Comparison of ENCODE assay signal across 8 mouse cellular contexts in the genomic region with DNA sequence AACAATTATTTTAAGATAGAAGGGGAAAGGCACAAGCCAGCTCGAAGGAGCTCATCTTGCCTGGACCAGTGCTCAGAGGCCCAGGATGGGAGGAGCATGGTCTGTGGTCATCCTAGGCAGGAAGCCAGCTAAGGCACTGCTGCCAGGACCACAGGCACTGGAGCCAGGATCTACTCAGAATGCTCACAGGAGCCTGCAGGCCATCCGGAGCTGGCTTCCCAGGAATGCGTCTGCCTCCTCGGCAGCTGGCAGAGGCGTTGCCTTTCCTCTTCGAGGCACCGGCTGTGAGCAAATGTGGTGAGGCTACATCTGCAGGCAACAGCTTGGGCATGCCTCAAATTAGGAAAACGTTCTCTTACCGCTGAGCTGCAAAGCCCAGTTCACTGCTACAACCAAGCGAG. TPM values are rescaled to one million over a fixed set of nuclear protein-coding genes. Genes with fewer than 3 reads are reported as not detected.
A peak's percentile ranks its signal among the peaks of the same experiment; 100 is the strongest.
DNase-seq lines count a peak whose midpoint lies in the region; ATAC-seq and TF ChIP-seq lines count a peak whose summit lies in the region.

No protein-coding gene starts in this region.

- H3K36me3 ChIP-seq in E14TG2a.4 (ENCODE audit: insufficient read depth, low read length), result no peaks in the 10 kb centered on the region
- H3K36me3 ChIP-seq in embryonic facial prominence, embryonic 10.5 days (replicated peaks), result no peaks in the 10 kb centered on the region
- no peaks in the 10 kb centered on the region for H3K36me3 ChIP-seq in heart, adult 2 months (ENCODE audit: control insufficient read depth, insufficient read depth, low read length)
- no peaks in the 10 kb centered on the region for H3K36me3 ChIP-seq in lung, postnatal 0 days (ENCODE audit: insufficient read depth, low read length)

- in situ Hi-C loops in Patski (cut with MboI; ENCODE audit: low pct_unique_long_range_greater_than_20kb), result no loop called here

- no peak for TF ChIP-seq POLR2A in heart, adult 2 months (IDR thresholded peaks at IDR 0.05; ENCODE audit: insufficient read depth, low read depth, low read length)

- H3K4me2 ChIP-seq in lung, postnatal 0 days (replicated peaks; ENCODE audit: low read depth, low read length), result no peak overlapping the region

- CTCF ChIA-PET in Patski (lab: Charles Lee), result interaction anchor here (0.8 to 1.3 kb wide), 3 partner anchors 11 to 58 kb away, joined by 3 to 6 read pairs (median 4); no protein-coding TSS in a partner anchor

- intact Hi-C loops in heart, adult 2 months (cut with DNase I), result no loop called here

- peak; percentile 98 for ATAC-seq in Patski
- ATAC-seq in lung, postnatal 0 days, result peak; percentile 71

- 0 out of 2 replicates have a peak, but pooled peaks cover 7% of the 10 kb centered on the region for H3K9me3 ChIP-seq in E14TG2a.4 (ENCODE audit: low read length)
- no peaks in the 10 kb centered on the region for H3K9me3 ChIP-seq in embryonic facial prominence, embryonic 10.5 days
- H3K9me3 ChIP-seq in lung, postnatal 0 days (ENCODE audit: low read length), result no peaks in the 10 kb centered on the region

- peak; percentile 59; the same call in 1 of the 2 replicates for TF ChIP-seq EP300 in heart, adult 2 months (IDR thresholded peaks at IDR 0.05; ENCODE audit: insufficient read depth, low read depth, low read length)
- TF ChIP-seq EP300 in lung, postnatal 0 days (IDR thresholded peaks at IDR 0.05), result no peak

- H3K4me3 ChIP-seq in E14TG2a.4 (replicated peaks; ENCODE audit: low read length), result peak overlapping the region; percentile 63
- H3K4me3 ChIP-seq in embryonic facial prominence, embryonic 10.5 days, result no peak overlapping the region
- no peak overlapping the region for H3K4me3 ChIP-seq in heart, adult 2 months
- H3K4me3 ChIP-seq in layer of hippocampus, adult 2 months, result peak overlapping the region; percentile 17; the same call in 1 of the 2 replicates
- no peak overlapping the region for H3K4me3 ChIP-seq in lung, postnatal 0 days (ENCODE audit: low read depth, low read length)

- TF ChIP-seq CTCF in E14TG2a.4 (conservative IDR thresholded peaks at IDR 0.05; ENCODE audit: low read length), result no peak
- TF ChIP-seq CTCF in Patski (IDR thresholded peaks at IDR 0.05), result no peak
- TF ChIP-seq CTCF in heart, adult 2 months (IDR thresholded peaks at IDR 0.05), result 0 out of 2 replicates have a peak, but pooled peaks have one; percentile 17
- TF ChIP-seq CTCF in layer of hippocampus, adult 2 months (conservative IDR thresholded peaks at IDR 0.05), result no peak
- no peak for TF ChIP-seq CTCF in lung, postnatal 0 days (IDR thresholded peaks at IDR 0.05)

- POLR2A ChIA-PET in Patski (lab: Charles Lee), result interaction anchor here (1.4 kb wide), 1 partner anchor 38 kb away, joined by 3 read pairs; the partner anchor contains the start of gene Hs6st1

- peaks cover 15% of the 10 kb centered on the region for H3K4me1 ChIP-seq in E14TG2a.4 (replicated peaks; ENCODE audit: low read depth, low read length)
- peaks cover 9% of the 10 kb centered on the region for H3K4me1 ChIP-seq in embryonic facial prominence, embryonic 10.5 days
- peaks cover 4% of the 10 kb centered on the region for H3K4me1 ChIP-seq in heart, adult 2 months (ENCODE audit: control insufficient read depth, insufficient read depth, low read length)
- H3K4me1 ChIP-seq in lung, postnatal 0 days (ENCODE audit: insufficient read depth, low read depth, low read length), result no peaks in the 10 kb centered on the region

- peak overlapping the region; percentile 35 for H3K27ac ChIP-seq in embryonic facial prominence, embryonic 10.5 days (replicated peaks)
- H3K27ac ChIP-seq in heart, adult 2 months, result no peak overlapping the region
- peak overlapping the region; percentile 59; the same call in 1 of the 2 replicates for H3K27ac ChIP-seq in layer of hippocampus, adult 2 months
- no peak overlapping the region for H3K27ac ChIP-seq in lung, postnatal 0 days (ENCODE audit: low read length)

- H3K9ac ChIP-seq in heart, adult 2 months (ENCODE audit: low read depth, low read length), result no peak overlapping the region
- H3K9ac ChIP-seq in lung, postnatal 0 days (replicated peaks; ENCODE audit: low read depth), result no peak overlapping the region

- 59% methylated on average over 10 of the region's 10 CpGs for WGBS in embryonic facial prominence, embryonic 10.5 days
- WGBS in heart, adult 2 months, result 11% methylated on average over 10 of the region's 10 CpGs
- 22% methylated on average over 10 of the region's 10 CpGs for WGBS in lung, postnatal 0 days

- H3K79me2 ChIP-seq in heart, adult 2 months (replicated peaks; ENCODE audit: control insufficient read depth, insufficient read depth, low read length), result no peaks in the 10 kb centered on the region

- peak; percentile 97 for DNase-seq in Patski (ENCODE audit: low read depth, low spot score)
- peak; percentile 43 for DNase-seq in embryonic facial prominence, embryonic 10.5 days (ENCODE audit: low spot score)
- peak; percentile 80 to 88 for DNase-seq in heart, adult 2 months
- peak; percentile 64 to 77 for DNase-seq in layer of hippocampus, adult 2 months (ENCODE audit: low spot score in 2 of 2)
- DNase-seq in lung, postnatal 0 days (ENCODE audit: low spot score), result peak; percentile 47
- DNase-seq in telencephalon, adult 2 months (ENCODE audit: low read depth, low spot score), result peak; percentile 71
- DNase-seq in thymus, postnatal 36 days, result no peak

- H3K27me3 ChIP-seq in E14TG2a.4 (ENCODE audit: insufficient read depth, low read length), result peaks cover 14% of the 10 kb centered on the region
- no peaks in the 10 kb centered on the region for H3K27me3 ChIP-seq in Patski
- no peaks in the 10 kb centered on the region for H3K27me3 ChIP-seq in embryonic facial prominence, embryonic 10.5 days (replicated peaks; ENCODE audit: low read depth, poor library complexity, severe bottlenecking)
- H3K27me3 ChIP-seq in heart, adult 2 months (ENCODE audit: control insufficient read depth, insufficient read depth, low read length), result no peaks in the 10 kb centered on the region
- no peaks in the 10 kb centered on the region for H3K27me3 ChIP-seq in lung, postnatal 0 days (replicated peaks; ENCODE audit: insufficient read depth, low read length)

RNA-seq across cellular contexts. Expression of gene Hs6st1, which starts 37.8 kb away (rescaled TPM):
- polyA plus RNA-seq in Patski (2021), result 207 TPM
- 3.9 and 4.5 TPM in 2 replicates for polyA plus RNA-seq in embryonic facial prominence, embryonic 10.5 days (2016; fragmentation: Nextera tagmentation; extraction: Ambion mirVana)
- 10 to 100 TPM; 22.8 to 23.0 TPM for total RNA-seq in heart, adult 2 months (2021)
- 25.3 and 28.9 TPM in 2 replicates for polyA plus RNA-seq in heart, adult 2 months (2012; rRNA removed)
- total RNA-seq in layer of hippocampus, adult 2 months (2021), result 10 to 100 TPM; 37.7 to 38.3 TPM
- polyA plus RNA-seq in lung, postnatal 0 days (2015; fragmentation: Nextera tagmentation; extraction: Ambion mirVana), result 4.9 and 6.3 TPM in 2 replicates

Comparison
In these comparisons a context has a peak if more than half of its experiments do, and no peak if none do; other contexts are left out.
1. H3K4me3 ChIP-seq: peak in E14TG2a.4 (single experiment) and layer of hippocampus, adult 2 months (single experiment); none in embryonic facial prominence, embryonic 10.5 days (single experiment), heart, adult 2 months (single experiment) and lung, postnatal 0 days (single experiment).
2. DNase-seq: peak in Patski (single experiment), embryonic facial prominence, embryonic 10.5 days (single experiment), heart, adult 2 months (2 of 2), layer of hippocampus, adult 2 months (2 of 2), lung, postnatal 0 days (single experiment) and telencephalon, adult 2 months (single experiment); none in thymus, postnatal 36 days (0 of 2).
3. H3K27ac ChIP-seq: peak in embryonic facial prominence, embryonic 10.5 days (single experiment) and layer of hippocampus, adult 2 months (single experiment); none in heart, adult 2 months (single experiment) and lung, postnatal 0 days (single experiment).